Mouse (Mus musculus): ENCODE measurements around the gene Arhgef7. TPM values are rescaled to one million over a fixed set of nuclear protein-coding genes. Genes with fewer than 3 reads are reported as not detected.

The Arhgef7 gene
- polyA plus RNA-seq, 1 experiment from 2014 or later, result 12.6 TPM

DNA sequence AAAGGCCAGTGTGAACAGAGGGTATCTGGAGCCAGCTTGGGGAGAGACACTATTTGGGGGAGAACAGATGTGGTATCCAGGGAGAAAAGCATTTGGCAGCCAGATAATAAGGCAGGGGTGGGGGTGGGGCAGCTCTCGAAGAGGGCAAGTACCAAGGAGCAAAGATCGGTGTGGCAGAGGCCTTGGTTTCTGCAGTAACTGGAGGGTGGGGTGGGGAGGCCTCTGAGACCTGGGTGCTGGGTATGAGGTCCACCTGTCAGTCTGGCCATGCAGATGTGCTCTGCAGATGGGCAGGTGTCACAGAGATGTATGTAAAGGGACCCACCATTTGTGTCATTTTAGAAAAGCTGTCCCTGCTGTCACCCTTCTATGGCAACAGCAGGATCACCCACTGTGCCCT is 18.7 kb upstream of the Arhgef7 start:
- ATAC-seq (ENCODE audit: low FRiP score, low TSS enrichment), result no peak

GRCm38 (mm10) chr8:11709542-11709941 is 18.0 kb upstream of the Arhgef7 start:
- H3K9me3 ChIP-seq (ENCODE audit: control insufficient read depth, low read length), result no peaks in the 10 kb centered on the region
- DNase-seq (ENCODE audit: low spot score) (no peak), ATAC-seq (ENCODE audit: low FRiP score, low TSS enrichment) (no peak)
- no peak overlapping the region for H3K4me2 ChIP-seq (replicated peaks; ENCODE audit: low read depth)
- H3K27ac ChIP-seq (replicated peaks), result no peak overlapping the region
- TF ChIP-seq CTCF (IDR thresholded peaks at IDR 0.05; ENCODE audit: low read depth), result no peak
- no peak for TF ChIP-seq EP300 (optimal IDR thresholded peaks at IDR 0.05)
- H3K9ac ChIP-seq (ENCODE audit: low read length), result no peak overlapping the region
- H3K27me3 ChIP-seq (ENCODE audit: control insufficient read depth, insufficient read depth, low read length), result no peaks in the 10 kb centered on the region
- no peak overlapping the region for H3K4me3 ChIP-seq (ENCODE audit: low read depth, low read length)
- no peaks in the 10 kb centered on the region for H3K36me3 ChIP-seq (ENCODE audit: control insufficient read depth, insufficient read depth, low read length)
- H3K4me1 ChIP-seq (replicated peaks; ENCODE audit: control insufficient read depth, insufficient read depth), result no peaks in the 10 kb centered on the region
- 75% methylated on average over 3 of the region's 3 CpGs for WGBS

More for the DNA sequence above, 18.7 kb upstream of the Arhgef7 start:
- no peak overlapping the region for H3K4me3 ChIP-seq (ENCODE audit: low read depth, low read length)
- H3K27me3 ChIP-seq (ENCODE audit: control insufficient read depth, insufficient read depth, low read length), result no peaks in the 10 kb centered on the region
- H3K36me3 ChIP-seq (ENCODE audit: control insufficient read depth, insufficient read depth, low read length), result no peaks in the 10 kb centered on the region
- H3K4me1 ChIP-seq (replicated peaks; ENCODE audit: control insufficient read depth, insufficient read depth), result no peaks in the 10 kb centered on the region
- H3K9ac ChIP-seq (ENCODE audit: low read length), result no peak overlapping the region
- TF ChIP-seq EP300 (optimal IDR thresholded peaks at IDR 0.05) (no peak), CTCF (IDR thresholded peaks at IDR 0.05; ENCODE audit: low read depth) (no peak)
- H3K4me2 ChIP-seq (replicated peaks; ENCODE audit: low read depth), result no peak overlapping the region
- 38% methylated on average over 2 of the region's 2 CpGs for WGBS
- H3K9me3 ChIP-seq (ENCODE audit: control insufficient read depth, low read length), result no peaks in the 10 kb centered on the region
- no peak overlapping the region for H3K27ac ChIP-seq (replicated peaks)
- DNase-seq (ENCODE audit: low spot score), result no peak

- Histone ChIP-seq H3K9me3 (ENCODE audit: control insufficient read depth, low read length) (no peaks in the 10 kb centered on the region), H3K36me3 (ENCODE audit: control insufficient read depth, insufficient read depth, low read length) (no peaks in the 10 kb centered on the region), H3K4me3 (ENCODE audit: low read depth, low read length) (no peak overlapping the region), H3K4me2 (replicated peaks; ENCODE audit: low read depth) (no peak overlapping the region), H3K27ac (replicated peaks) (no peak overlapping the region), H3K27me3 (ENCODE audit: control insufficient read depth, insufficient read depth, low read length) (no peaks in the 10 kb centered on the region), H3K4me1 (replicated peaks; ENCODE audit: control insufficient read depth, insufficient read depth) (no peaks in the 10 kb centered on the region), H3K9ac (ENCODE audit: low read length) (no peak overlapping the region)
- TF ChIP-seq CTCF (IDR thresholded peaks at IDR 0.05; ENCODE audit: low read depth), result no peak
- TF ChIP-seq EP300 (optimal IDR thresholded peaks at IDR 0.05), result no peak
- DNase-seq (ENCODE audit: low spot score) (no peak), ATAC-seq (ENCODE audit: low FRiP score, low TSS enrichment) (no peak)
- 36% methylated on average over 5 of the region's 5 CpGs for WGBS
Observed at GRCm38 (mm10) chr8:11710415-11710814, 17.1 kb upstream of the Arhgef7 start.

DNA sequence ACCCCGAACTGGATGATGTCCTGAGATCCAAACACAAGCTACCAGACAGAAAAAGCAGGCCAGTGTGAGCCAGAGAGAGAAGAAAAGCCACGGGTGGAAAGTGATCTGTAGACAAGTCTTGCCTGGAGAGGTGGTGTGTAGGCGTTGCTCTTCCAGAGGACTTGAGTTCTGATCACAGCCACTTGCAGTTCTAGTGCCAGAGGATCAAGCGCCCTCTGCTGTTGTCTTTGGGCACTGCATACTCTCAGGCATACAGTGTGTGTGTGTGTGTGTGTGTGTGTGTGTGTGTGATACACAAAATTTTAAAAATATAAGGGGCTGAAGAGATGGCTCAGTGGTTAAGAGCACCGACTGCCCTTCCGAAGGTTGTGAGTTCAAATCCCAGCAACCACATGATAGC is 15.3 kb upstream of the Arhgef7 start:
- no peak for ATAC-seq (ENCODE audit: low FRiP score, low TSS enrichment)
- H3K27me3 ChIP-seq (ENCODE audit: control insufficient read depth, insufficient read depth, low read length), result no peaks in the 10 kb centered on the region
- no peaks in the 10 kb centered on the region for H3K4me1 ChIP-seq (replicated peaks; ENCODE audit: control insufficient read depth, insufficient read depth)
- no peak overlapping the region for H3K4me3 ChIP-seq (ENCODE audit: low read depth, low read length)
- WGBS, result 85% methylated on average over 6 of the region's 6 CpGs
- peak; percentile 57 for TF ChIP-seq CTCF (IDR thresholded peaks at IDR 0.05; ENCODE audit: low read depth)
- no peak for TF ChIP-seq EP300 (optimal IDR thresholded peaks at IDR 0.05)
- H3K9me3 ChIP-seq (ENCODE audit: control insufficient read depth, low read length), result no peaks in the 10 kb centered on the region
- no peaks in the 10 kb centered on the region for H3K36me3 ChIP-seq (ENCODE audit: control insufficient read depth, insufficient read depth, low read length)
- H3K4me2 ChIP-seq (replicated peaks; ENCODE audit: low read depth), result no peak overlapping the region
- no peak overlapping the region for H3K27ac ChIP-seq (replicated peaks)
- H3K9ac ChIP-seq (ENCODE audit: low read length), result no peak overlapping the region
- DNase-seq (ENCODE audit: low spot score), result no peak

DNA sequence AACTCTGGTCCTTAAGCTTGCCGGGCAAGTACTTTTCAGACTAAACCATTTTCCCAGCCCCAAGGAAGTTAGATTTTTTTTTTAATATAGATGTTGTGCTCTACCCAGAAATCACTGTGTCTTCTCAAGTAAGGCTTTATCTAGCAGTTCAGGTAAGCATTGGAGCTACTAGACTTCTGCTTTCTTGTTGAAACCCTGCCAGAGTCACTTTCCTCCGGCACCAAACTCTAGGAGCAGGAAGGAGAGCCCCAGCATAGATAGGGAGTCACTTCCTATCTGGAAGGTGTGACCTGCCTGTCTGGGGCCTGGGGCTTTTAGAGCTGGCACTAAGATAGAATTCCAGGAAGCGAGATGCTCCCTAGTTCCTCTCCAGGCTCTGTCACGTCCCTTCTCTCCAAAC is 10.3 kb upstream of the Arhgef7 start:
- Histone ChIP-seq H3K4me1 (replicated peaks; ENCODE audit: control insufficient read depth, insufficient read depth) (no peaks in the 10 kb centered on the region), H3K4me2 (replicated peaks; ENCODE audit: low read depth) (no peak overlapping the region), H3K9me3 (ENCODE audit: control insufficient read depth, low read length) (no peaks in the 10 kb centered on the region), H3K36me3 (ENCODE audit: control insufficient read depth, insufficient read depth, low read length) (no peaks in the 10 kb centered on the region), H3K4me3 (ENCODE audit: low read depth, low read length) (no peak overlapping the region), H3K9ac (ENCODE audit: low read length) (no peak overlapping the region), H3K27me3 (ENCODE audit: control insufficient read depth, insufficient read depth, low read length) (no peaks in the 10 kb centered on the region), H3K27ac (replicated peaks) (no peak overlapping the region)
- no peak for DNase-seq (ENCODE audit: low spot score)
- no peak for TF ChIP-seq CTCF (IDR thresholded peaks at IDR 0.05; ENCODE audit: low read depth)
- no peak for TF ChIP-seq EP300 (optimal IDR thresholded peaks at IDR 0.05)
- no peak for ATAC-seq (ENCODE audit: low FRiP score, low TSS enrichment)
- 68% methylated on average over 4 of the region's 4 CpGs for WGBS

DNA sequence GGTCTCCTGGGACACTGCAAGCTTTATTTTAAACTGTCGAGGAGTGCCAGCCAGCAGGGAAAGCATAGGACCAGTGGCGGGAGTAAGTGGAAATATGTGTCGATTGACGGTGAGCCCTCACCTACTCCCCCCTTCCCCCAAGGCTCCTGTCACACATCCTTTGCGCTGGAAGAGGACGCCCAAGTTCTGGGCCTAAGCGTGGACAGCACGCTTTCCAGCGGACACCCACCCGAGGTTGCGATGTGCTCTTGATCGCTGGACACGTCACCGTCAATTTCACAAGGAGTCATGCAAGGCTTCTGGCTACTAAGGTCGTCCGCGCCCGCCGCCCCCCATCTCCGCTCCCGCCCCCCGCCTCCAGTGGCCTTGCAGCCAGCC is 259 bp upstream of the Arhgef7 start:
- H3K4me2 ChIP-seq (replicated peaks; ENCODE audit: low read depth), result peak overlapping the region; percentile 77
- WGBS, result 1% methylated on average over 22 of the region's 22 CpGs
- no peaks in the 10 kb centered on the region for H3K9me3 ChIP-seq (ENCODE audit: control insufficient read depth, low read length)
- TF ChIP-seq EP300 (optimal IDR thresholded peaks at IDR 0.05), result no peak
- TF ChIP-seq CTCF (IDR thresholded peaks at IDR 0.05; ENCODE audit: low read depth), result no peak
- 0 out of 2 replicates have a peak overlapping the region, but pooled peaks have one; percentile 18 for H3K9ac ChIP-seq (ENCODE audit: low read length)
- peaks cover 10% of the 10 kb centered on the region; the same call in 1 of the 2 replicates for H3K27me3 ChIP-seq (ENCODE audit: control insufficient read depth, insufficient read depth, low read length)
- H3K4me3 ChIP-seq (ENCODE audit: low read depth, low read length), result peak overlapping the region; percentile 49
- no peaks in the 10 kb centered on the region for H3K36me3 ChIP-seq (ENCODE audit: control insufficient read depth, insufficient read depth, low read length)
- no peak overlapping the region for H3K27ac ChIP-seq (replicated peaks)
- DNase-seq (ENCODE audit: low spot score) (no peak), ATAC-seq (ENCODE audit: low FRiP score, low TSS enrichment) (no peak)
- H3K4me1 ChIP-seq (replicated peaks; ENCODE audit: control insufficient read depth, insufficient read depth), result no peaks in the 10 kb centered on the region

Data from stomach, postnatal 0 days (tissue).